Mouse (Mus musculus) brain, embryonic 14.5 days (tissue): ENCODE results near the gene Crtac1.

Experiments used
- CTCF ChIP-seq: fragments of 200-500 bp; IDR thresholded peaks from 2 replicates; pipeline ENCODE4 v1.5.1; 2012; ENCODE audit warnings: inconsistent platforms, mild to moderate bottlenecking, moderate library complexity, borderline replicate concordance; ENCODE audit not compliant: insufficient read depth, insufficient read length; ENCODE audit errors: extremely low read depth
- POLR2A ChIP-seq: fragments of 200-500 bp; IDR thresholded peaks from 2 replicates; pipeline ENCODE4 v1.6.1; 2012; ENCODE audit warnings: mild to moderate bottlenecking, inconsistent platforms, borderline replicate concordance; ENCODE audit not compliant: poor library complexity, insufficient read depth, insufficient read length, severe bottlenecking; ENCODE audit errors: extremely low read depth

- TF ChIP-seq CTCF, result no peak
- TF ChIP-seq POLR2A, result no peak
These were observed 27.2 kb downstream of the Crtac1 start for GRCm38 (mm10) chr19:42404364-42404763.
